Mouse (Mus musculus): ENCODE data around the gene Tcf7l1. TPM values are rescaled to one million over a fixed set of nuclear protein-coding genes. Genes with fewer than 3 reads are reported as not detected.

The Tcf7l1 gene
- polyA plus RNA-seq, 1 experiment = 6.0 TPM

DNA sequence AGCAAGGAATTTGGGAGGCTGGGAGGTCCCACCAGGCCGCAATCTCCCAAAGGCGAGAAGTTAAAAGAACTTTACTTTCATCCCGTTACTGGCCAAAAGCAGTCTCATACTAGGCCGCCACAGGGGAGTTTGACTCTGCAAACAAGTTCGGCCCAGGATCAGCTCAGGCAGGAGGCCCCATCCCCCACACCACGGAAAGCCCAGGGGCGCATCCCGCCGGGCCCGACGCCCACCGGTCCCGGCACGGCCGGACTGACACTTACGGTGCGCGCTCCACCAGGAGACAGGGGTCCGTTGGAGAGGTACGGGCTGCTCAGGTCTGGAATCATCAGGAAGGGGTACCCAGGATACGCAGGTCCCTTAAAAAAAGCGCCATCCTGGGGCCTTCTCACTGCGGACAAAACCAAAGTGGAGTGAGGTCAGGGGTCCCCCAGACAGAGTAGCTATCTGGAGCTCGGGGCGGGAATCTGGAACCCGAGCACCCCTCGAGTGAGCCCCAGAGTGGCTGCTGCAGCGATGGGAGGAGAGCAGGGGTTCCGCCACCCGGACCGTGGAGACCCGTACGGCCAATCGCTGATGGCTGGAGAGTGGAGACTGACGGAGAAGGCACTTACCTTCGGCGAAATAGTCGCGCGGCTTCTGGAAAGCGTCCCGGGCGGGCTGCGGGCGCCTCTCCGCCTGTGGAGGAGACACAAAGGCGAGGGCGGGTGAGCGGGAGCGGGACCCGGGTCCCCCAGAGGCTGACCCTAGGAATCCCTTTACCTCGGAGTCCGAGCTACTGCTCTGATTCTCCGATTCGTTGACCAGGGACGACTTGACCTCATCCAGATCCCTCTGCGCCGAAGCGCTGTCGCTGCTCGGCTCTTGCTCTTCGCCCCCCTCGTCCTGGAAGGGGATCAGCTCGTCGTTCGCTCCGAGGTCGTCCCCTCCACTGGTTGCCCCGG, 834 bp downstream of the Tcf7l1 start:
- no peak overlapping the region for H3K27ac ChIP-seq (ENCODE audit: control insufficient read depth, insufficient read depth, low read length)
- peaks cover 7% of the 10 kb centered on the region; the same call in 1 of the 2 replicates for H3K4me1 ChIP-seq (replicated peaks; ENCODE audit: control insufficient read depth, insufficient read depth, low read length)
- peak; percentile 21 for DNase-seq
- peaks cover 11% of the 10 kb centered on the region; the same call in 1 of the 2 replicates for H3K27me3 ChIP-seq (ENCODE audit: control insufficient read depth, insufficient read depth, low read length)
- H3K36me3 ChIP-seq (ENCODE audit: control insufficient read depth, insufficient read depth, low read length) = no peaks in the 10 kb centered on the region
- TF ChIP-seq POLR2A (IDR thresholded peaks at IDR 0.05; ENCODE audit: control insufficient read depth, extremely low read depth, insufficient read depth, low read length, poor library complexity) (no peak), CTCF (IDR thresholded peaks at IDR 0.05; ENCODE audit: borderline replicate concordance, control insufficient read depth, extremely low read depth, insufficient read depth, low read length, poor library complexity) (0 out of 2 replicates have a peak, but pooled peaks have one; percentile 9)
- H3K4me3 ChIP-seq (ENCODE audit: control insufficient read depth, insufficient read depth, low read length) = peak overlapping the region; percentile 77
- 12% methylated on average over 69 of the region's 69 CpGs for WGBS

DNA sequence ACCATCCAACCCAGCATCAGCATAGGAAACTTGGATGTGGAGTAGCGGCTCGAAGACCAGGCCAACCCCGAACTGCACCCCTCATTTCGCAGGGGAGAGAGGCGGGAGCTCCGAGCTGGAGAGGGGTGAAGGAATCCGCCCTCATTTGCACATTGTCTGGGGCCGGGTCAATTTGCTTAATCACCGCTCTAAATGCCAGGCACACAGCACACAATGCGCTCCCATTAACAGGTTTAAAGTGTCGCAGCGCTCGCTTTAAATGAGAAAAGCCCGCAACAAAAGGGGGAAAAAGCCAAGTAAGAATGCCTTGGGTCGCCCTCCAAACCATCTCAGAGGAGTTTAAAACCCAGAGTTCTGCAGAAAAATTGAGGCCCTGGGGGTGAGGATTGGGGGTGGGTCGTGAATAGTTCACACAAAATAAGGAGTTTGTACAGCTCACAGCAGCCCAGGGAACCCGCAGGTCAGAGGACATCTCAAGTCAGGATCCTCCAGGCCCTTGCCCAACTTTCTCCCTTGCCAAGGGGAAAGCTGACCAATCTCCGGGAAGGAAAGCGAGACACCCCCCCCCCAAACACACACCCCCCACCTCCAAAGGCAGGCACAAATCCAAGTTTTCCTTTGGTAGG, 1.6 kb downstream of the Tcf7l1 start:
- no peak overlapping the region for H3K27ac ChIP-seq (ENCODE audit: control insufficient read depth, insufficient read depth, low read length)
- 89% methylated on average over 19 of the region's 19 CpGs for WGBS
- no peak for DNase-seq
- H3K36me3 ChIP-seq (ENCODE audit: control insufficient read depth, insufficient read depth, low read length) = no peaks in the 10 kb centered on the region
- TF ChIP-seq CTCF (IDR thresholded peaks at IDR 0.05; ENCODE audit: borderline replicate concordance, control insufficient read depth, extremely low read depth, insufficient read depth, low read length, poor library complexity) (no peak), POLR2A (IDR thresholded peaks at IDR 0.05; ENCODE audit: control insufficient read depth, extremely low read depth, insufficient read depth, low read length, poor library complexity) (no peak)
- peaks cover 7% of the 10 kb centered on the region; the same call in 1 of the 2 replicates for H3K4me1 ChIP-seq (replicated peaks; ENCODE audit: control insufficient read depth, insufficient read depth, low read length)
- no peak overlapping the region; the same call in 1 of the 2 replicates for H3K4me3 ChIP-seq (ENCODE audit: control insufficient read depth, insufficient read depth, low read length)
- H3K27me3 ChIP-seq (ENCODE audit: control insufficient read depth, insufficient read depth, low read length) = peaks cover 11% of the 10 kb centered on the region; the same call in 1 of the 2 replicates

DNA sequence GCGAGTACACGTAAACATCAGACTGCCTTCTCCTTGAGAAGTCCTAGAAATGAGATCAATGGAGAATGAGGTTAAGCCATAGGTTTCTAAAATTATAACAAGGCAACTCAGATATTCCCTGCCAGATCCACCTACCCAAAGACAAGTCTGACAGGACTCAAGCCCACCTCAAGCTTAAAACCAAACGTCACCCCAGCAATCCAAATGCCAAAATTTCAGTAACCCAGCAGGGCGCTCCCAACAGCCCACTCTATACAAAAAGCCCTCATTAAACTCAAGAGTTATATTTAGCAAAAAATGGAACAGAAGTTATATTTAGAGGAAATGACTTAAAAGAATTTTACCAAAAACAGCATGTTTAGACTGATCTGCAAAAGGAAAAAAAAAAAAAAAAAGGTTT, 5.3 kb downstream of the Tcf7l1 start:
- H3K4me3 ChIP-seq (ENCODE audit: control insufficient read depth, insufficient read depth, low read length) = no peak overlapping the region
- DNase-seq = no peak
- peaks cover 9% of the 10 kb centered on the region; the same call in 1 of the 2 replicates for H3K27me3 ChIP-seq (ENCODE audit: control insufficient read depth, insufficient read depth, low read length)
- WGBS = 95% methylated on average over 4 of the region's 4 CpGs
- TF ChIP-seq POLR2A (IDR thresholded peaks at IDR 0.05; ENCODE audit: control insufficient read depth, extremely low read depth, insufficient read depth, low read length, poor library complexity) (no peak), CTCF (IDR thresholded peaks at IDR 0.05; ENCODE audit: borderline replicate concordance, control insufficient read depth, extremely low read depth, insufficient read depth, low read length, poor library complexity) (no peak)
- H3K4me1 ChIP-seq (replicated peaks; ENCODE audit: control insufficient read depth, insufficient read depth, low read length) = peaks cover 3% of the 10 kb centered on the region; the same call in 1 of the 2 replicates
- no peaks in the 10 kb centered on the region for H3K36me3 ChIP-seq (ENCODE audit: control insufficient read depth, insufficient read depth, low read length)
- H3K27ac ChIP-seq (ENCODE audit: control insufficient read depth, insufficient read depth, low read length) = no peak overlapping the region

- no peaks in the 10 kb centered on the region for H3K36me3 ChIP-seq (ENCODE audit: control insufficient read depth, insufficient read depth, low read length)
- WGBS = 95% methylated on average over 15 of the region's 15 CpGs
- no peak for DNase-seq
- H3K27ac ChIP-seq (ENCODE audit: control insufficient read depth, insufficient read depth, low read length) = no peak overlapping the region
- TF ChIP-seq POLR2A (IDR thresholded peaks at IDR 0.05; ENCODE audit: control insufficient read depth, extremely low read depth, insufficient read depth, low read length, poor library complexity) (no peak), CTCF (IDR thresholded peaks at IDR 0.05; ENCODE audit: borderline replicate concordance, control insufficient read depth, extremely low read depth, insufficient read depth, low read length, poor library complexity) (no peak)
- no peak overlapping the region for H3K4me3 ChIP-seq (ENCODE audit: control insufficient read depth, insufficient read depth, low read length)
- H3K27me3 ChIP-seq (ENCODE audit: control insufficient read depth, insufficient read depth, low read length) = no peaks in the 10 kb centered on the region
- no peaks in the 10 kb centered on the region for H3K4me1 ChIP-seq (replicated peaks; ENCODE audit: control insufficient read depth, insufficient read depth, low read length)
Observed at GRCm38 (mm10) chr6:72778779-72779776, 10.0 kb downstream of the Tcf7l1 start.

- 97% methylated on average over 4 of the region's 4 CpGs for WGBS
- no peak for DNase-seq
- no peaks in the 10 kb centered on the region for H3K27me3 ChIP-seq (ENCODE audit: control insufficient read depth, insufficient read depth, low read length)
- no peaks in the 10 kb centered on the region for H3K4me1 ChIP-seq (replicated peaks; ENCODE audit: control insufficient read depth, insufficient read depth, low read length)
- TF ChIP-seq CTCF (IDR thresholded peaks at IDR 0.05; ENCODE audit: borderline replicate concordance, control insufficient read depth, extremely low read depth, insufficient read depth, low read length, poor library complexity) (no peak), POLR2A (IDR thresholded peaks at IDR 0.05; ENCODE audit: control insufficient read depth, extremely low read depth, insufficient read depth, low read length, poor library complexity) (no peak)
- no peaks in the 10 kb centered on the region for H3K36me3 ChIP-seq (ENCODE audit: control insufficient read depth, insufficient read depth, low read length)
- H3K4me3 ChIP-seq (ENCODE audit: control insufficient read depth, insufficient read depth, low read length) = no peak overlapping the region
- H3K27ac ChIP-seq (ENCODE audit: control insufficient read depth, insufficient read depth, low read length) = no peak overlapping the region
Observed at GRCm38 (mm10) chr6:72777212-72777611, 11.8 kb downstream of the Tcf7l1 start.

Measured in thymus, adult 2 months (tissue).